Mouse (Mus musculus): Measurements from ENCODE around the gene 4933402J07Rik.

4933402J07Rik gene

DNA sequence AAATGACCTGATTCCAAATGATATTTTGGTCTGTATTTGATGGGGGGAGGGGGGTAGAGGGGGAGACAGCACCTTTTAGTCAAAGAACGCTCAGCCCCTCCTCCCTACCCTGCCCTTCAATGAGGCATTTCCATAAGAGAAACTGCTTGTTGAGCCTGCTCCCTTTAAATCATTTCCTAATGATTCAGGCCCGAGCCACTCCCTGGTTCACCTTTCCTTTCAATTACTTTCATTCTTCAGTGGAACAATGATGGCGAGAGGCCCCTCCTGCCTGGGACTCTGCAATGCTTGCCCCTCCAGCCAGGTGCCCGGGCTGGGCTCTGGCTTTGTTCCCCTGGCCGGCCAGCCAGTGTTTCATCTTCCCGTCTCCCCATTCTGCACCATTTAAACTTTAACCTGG, 66.0 kb downstream of the 4933402J07Rik start:
- DNase-seq, result no peak

DNA sequence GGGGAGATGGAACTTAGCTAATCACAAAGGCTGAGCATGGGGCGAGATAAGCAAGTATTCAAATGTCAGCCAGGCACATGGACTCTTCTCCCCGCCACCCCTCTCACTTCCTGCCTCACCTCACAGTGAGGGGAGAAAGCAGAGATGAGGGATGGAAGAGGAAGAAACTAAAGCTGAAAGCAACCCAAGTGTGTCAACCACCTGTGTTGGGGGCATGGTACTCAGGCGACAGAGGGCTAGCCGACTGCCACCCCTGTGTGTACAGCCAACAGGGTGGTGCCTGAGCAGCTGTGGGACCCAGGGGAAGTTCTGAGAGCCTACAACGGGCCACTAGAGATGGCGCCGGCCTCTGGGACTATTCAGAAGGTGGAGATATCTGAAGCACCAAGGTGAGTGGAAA, 68.1 kb downstream of the 4933402J07Rik start:
- no peak for DNase-seq

DNA sequence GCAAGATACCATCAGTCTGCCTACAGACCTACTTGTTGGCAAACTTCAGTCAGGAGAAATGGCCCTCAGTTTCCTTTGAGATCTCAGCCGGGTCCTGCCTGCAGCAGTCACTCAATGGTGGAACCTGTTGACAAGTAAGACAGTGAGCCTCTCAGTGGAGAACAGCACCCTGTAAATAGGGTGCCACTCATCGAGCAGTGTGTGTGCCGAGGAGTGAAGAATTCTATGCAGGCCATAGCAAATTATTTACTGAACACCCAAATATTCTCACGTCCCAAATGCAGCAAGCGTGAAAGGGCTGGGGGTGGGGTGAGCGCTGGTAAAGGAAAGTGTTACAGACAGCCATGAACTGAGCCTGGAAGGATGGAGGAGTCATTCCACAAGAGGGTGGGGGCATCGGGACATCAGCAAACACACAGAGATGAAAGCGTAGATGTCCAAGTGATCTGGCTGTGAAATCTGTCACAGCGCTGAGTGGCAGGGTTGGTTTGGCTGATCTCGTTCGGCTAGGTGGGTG, 72.6 kb downstream of the 4933402J07Rik start:
- DNase-seq, result no peak

Data from kidney, adult 18-20 months (tissue).